Mouse (Mus musculus) forebrain, embryonic 14.5 days (tissue): ENCODE measurements around the gene Foxa2. TPM values are rescaled to one million over a fixed set of nuclear protein-coding genes. Genes with fewer than 3 reads are reported as not detected.

Source experiments
- ATAC-seq: fragments of 200-750 bp; cut with Nextera tagmentation; 2 replicates; pipeline ENCODE4 v1.8.0; 2017; ENCODE audit warnings: mild to moderate bottlenecking, moderate library complexity
- DNase-seq: peaks from one replicate; pipeline ENCODE4 v3.0.0-alpha.2; 2015; ENCODE audit warnings: low spot score
- H3K27ac ChIP-seq: fragments of 300-500 bp; sonication (generic); 2 replicates; pipeline ENCODE4 v1.5.1; 2014; ENCODE audit warnings: low read depth, mild to moderate bottlenecking, control low read depth, low read length, moderate library complexity
- H3K27me3 ChIP-seq: fragments of 300-500 bp; sonication (generic); replicated peaks from 2 replicates; pipeline ENCODE4 v1.6.1; 2014; ENCODE audit warnings: low read length, control low read depth, mixed read lengths; ENCODE audit not compliant: control insufficient read depth, insufficient read depth
- H3K36me3 ChIP-seq: fragments of 300-500 bp; sonication (generic); 2 replicates; pipeline ENCODE4 v1.6.1; 2014; ENCODE audit warnings: low read length, control low read depth; ENCODE audit not compliant: control insufficient read depth, insufficient read depth
- H3K4me1 ChIP-seq: fragments of 300-500 bp; sonication (generic); 2 replicates; pipeline ENCODE4 v1.6.1; 2014; ENCODE audit warnings: antibody characterized with exemption, low read length, control low read depth; ENCODE audit not compliant: control insufficient read depth, insufficient read depth
- H3K4me2 ChIP-seq: fragments of 300-500 bp; sonication (generic); 2 replicates; pipeline ENCODE4 v1.6.1; 2014; ENCODE audit warnings: mild to moderate bottlenecking, control low read depth, low read length
- H3K4me3 ChIP-seq: fragments of 300-500 bp; sonication (generic); 2 replicates; pipeline ENCODE4 v1.5.1; 2014; ENCODE audit warnings: low read depth, low read length, control low read depth
- H3K9ac ChIP-seq: fragments of 300-500 bp; sonication (generic); 2 replicates; pipeline ENCODE4 v1.6.1; 2014; ENCODE audit warnings: mild to moderate bottlenecking, low read length, control low read depth, moderate library complexity
- H3K9me3 ChIP-seq: fragments of 300-500 bp; sonication (generic); replicated peaks from 2 replicates; pipeline ENCODE4 v1.6.1; 2016; ENCODE audit warnings: low read length, control low read depth, mixed read lengths; ENCODE audit not compliant: control insufficient read depth
- WGBS: fragments of 180-500 bp; shearing (Covaris S2); extraction: QIAGEN DNeasy Blood & Tissue Kit; methylation state at CpG from one replicate; pipeline ENCODE4 v1.1.7; 2014; 5-methylcytosine and 5-hydroxymethylcytosine counted together
- microRNA-seq: library from miRNA; unstranded; fragments of <30 nt; microRNA quantifications from one replicate; pipeline ENCODE4, GENCODE M21; 2016
- polyA plus RNA-seq: library from polyadenylated mRNA; unstranded; fragments of >200 nt; fragmentation: Nextera tagmentation; extraction: Ambion mirVana; gene quantifications from 2 replicates; pipeline ENCODE4 v1.2.1, GENCODE M21; 2014

The Foxa2 gene
- polyA plus RNA-seq, 1 experiment from 2014 or later = 0.13 TPM

DNA sequence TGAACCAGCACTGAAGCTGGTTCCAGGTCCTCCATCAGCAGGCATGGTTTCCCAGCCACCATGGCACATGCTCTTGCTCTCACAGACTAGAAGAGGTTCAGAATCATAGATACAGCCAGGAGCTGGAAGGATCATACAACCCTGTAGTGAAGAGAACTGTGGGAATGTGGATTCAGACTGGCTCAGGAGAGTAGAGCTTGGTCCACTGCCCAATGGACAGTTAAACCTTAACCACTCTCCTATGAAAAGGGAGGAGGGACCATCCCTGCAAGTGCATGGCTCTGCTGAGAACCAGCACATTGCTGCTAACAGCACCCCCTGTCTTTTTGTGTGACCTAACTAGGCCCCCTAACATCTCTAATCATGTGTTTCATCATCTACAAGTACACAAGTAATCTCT, 50.0 kb downstream of the Foxa2 start:
- Histone ChIP-seq H3K27ac (no peak overlapping the region), H3K9me3 (no peaks in the 10 kb centered on the region), H3K27me3 (no peaks in the 10 kb centered on the region), H3K4me1 (no peaks in the 10 kb centered on the region), H3K9ac (no peak overlapping the region), H3K36me3 (no peaks in the 10 kb centered on the region), H3K4me2 (no peak overlapping the region), H3K4me3 (no peak overlapping the region)
- ATAC-seq (no peak), DNase-seq (no peak)

DNA sequence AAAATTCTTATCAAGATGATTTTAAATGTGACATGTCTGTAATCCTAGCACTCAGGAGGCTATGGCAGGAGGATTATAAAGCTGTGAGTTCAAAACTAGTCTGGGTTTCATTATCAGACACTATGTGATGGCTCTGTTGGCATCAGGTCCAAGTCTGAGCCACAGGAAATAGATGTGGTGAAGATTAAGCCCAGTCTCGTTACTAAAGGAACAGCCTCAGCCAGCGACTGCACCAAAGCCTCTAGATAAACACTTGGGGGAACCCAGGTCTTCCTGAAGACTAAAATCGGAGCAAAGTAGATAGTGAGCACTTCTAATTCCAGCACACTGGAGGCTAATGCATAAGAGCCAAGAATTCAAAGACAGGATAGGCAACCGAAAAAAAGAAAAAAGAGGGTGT, 52.9 kb downstream of the Foxa2 start:
- DNase-seq = no peak
- H3K9ac ChIP-seq = no peak overlapping the region
- no peak overlapping the region for H3K4me3 ChIP-seq
- no peak overlapping the region for H3K4me2 ChIP-seq
- H3K27ac ChIP-seq = no peak overlapping the region
- H3K27me3 ChIP-seq = no peaks in the 10 kb centered on the region
- H3K4me1 ChIP-seq = no peaks in the 10 kb centered on the region
- ATAC-seq = no peak
- H3K9me3 ChIP-seq = no peaks in the 10 kb centered on the region
- H3K36me3 ChIP-seq = no peaks in the 10 kb centered on the region
- WGBS = 82% methylated on average over 4 of the region's 4 CpGs

DNA sequence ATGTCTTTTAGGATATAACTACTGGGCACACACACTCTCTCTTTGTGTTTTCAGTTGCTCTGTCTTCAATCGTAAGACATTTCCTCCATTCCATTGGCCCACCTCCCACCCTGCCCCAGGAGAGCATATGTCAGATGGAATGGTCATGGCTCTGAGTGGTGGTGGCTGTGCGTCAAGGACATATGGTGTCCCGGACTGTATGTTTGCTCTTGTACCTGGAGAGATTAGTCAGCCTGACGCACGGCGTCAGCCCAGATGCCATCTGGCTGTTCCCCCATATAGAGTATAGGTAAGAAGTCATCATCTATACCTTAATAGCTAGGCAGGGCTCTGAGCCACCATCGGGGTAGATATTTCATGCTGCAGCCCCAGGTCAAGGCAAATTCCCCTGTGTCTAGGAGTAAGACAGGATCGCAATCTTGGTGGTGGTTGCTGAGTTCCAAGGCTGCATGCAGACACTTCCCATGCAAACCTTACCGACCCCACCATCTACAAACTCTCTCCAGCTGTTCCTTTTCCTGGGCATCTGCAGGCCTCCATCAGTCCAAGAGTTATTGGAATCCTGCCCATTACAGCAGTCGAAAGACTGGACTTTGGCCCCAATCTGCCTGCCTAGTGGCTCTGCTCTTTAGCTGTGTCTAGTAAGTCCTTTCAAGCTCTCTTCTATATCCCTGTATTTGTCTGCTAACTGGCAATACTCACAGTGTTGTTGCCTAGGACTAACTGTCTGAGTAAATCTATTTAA, 53.7 kb downstream of the Foxa2 start:
- no peak overlapping the region for H3K4me3 ChIP-seq
- H3K4me2 ChIP-seq = no peak overlapping the region
- no peaks in the 10 kb centered on the region for H3K4me1 ChIP-seq
- no peaks in the 10 kb centered on the region for H3K27me3 ChIP-seq
- H3K9ac ChIP-seq = no peak overlapping the region
- no peaks in the 10 kb centered on the region for H3K36me3 ChIP-seq
- no peaks in the 10 kb centered on the region for H3K9me3 ChIP-seq
- H3K27ac ChIP-seq = no peak overlapping the region
- ATAC-seq (no peak), DNase-seq (no peak)
- 94% methylated on average over 10 of the region's 10 CpGs for WGBS

Small RNA genes lying within 50 kb of the gene (microRNA-seq; reads per million reads assigned to microRNA genes)
- not detected for gene Gm27420
